Mouse (Mus musculus): Measurements from ENCODE around the gene Olfr1012.

GRCm38 (mm10) chr2:85762666-85763065, at the start of gene Olfr1012:
- no peak for TF ChIP-seq CTCF (IDR thresholded peaks at IDR 0.05)
- no peak for TF ChIP-seq EP300 (IDR thresholded peaks at IDR 0.05)
